Mouse (Mus musculus): ENCODE data around the gene Adam12.

GRCm38 (mm10) chr7:134235552-134235951 lies 3.6 kb upstream of the Adam12 start:
- no peak for TF ChIP-seq POLR2A (IDR thresholded peaks at IDR 0.05; ENCODE audit: extremely low read depth, insufficient read depth, low read length)
- no peak for TF ChIP-seq CTCF (IDR thresholded peaks at IDR 0.05; ENCODE audit: low read depth, low read length)
